Mouse (Mus musculus) neural tube, embryonic 14.5 days (tissue): ENCODE results near the gene Shisa5. TPM values are rescaled to one million over a fixed set of nuclear protein-coding genes. Genes with fewer than 3 reads are reported as not detected.
A peak's percentile ranks its signal among the peaks of the same experiment; 100 is the strongest.

Experiments
- ATAC-seq: fragments of 200-750 bp; cut with Nextera tagmentation; 2 replicates; pipeline ENCODE4 v1.8.0; 2017; ENCODE audit warnings: low read depth, mild to moderate bottlenecking, moderate TSS enrichment, moderate library complexity
- H3K27ac ChIP-seq: fragments of 300-500 bp; sonication (generic); 2 replicates; pipeline ENCODE4 v1.5.1; 2014; ENCODE audit warnings: low read depth, mild to moderate bottlenecking, control low read depth, low read length, moderate library complexity, mixed read lengths
- H3K27me3 ChIP-seq: fragments of 300-500 bp; sonication (generic); 2 replicates; pipeline ENCODE4 v1.6.1; 2014; ENCODE audit warnings: low read length; ENCODE audit not compliant: control insufficient read depth, insufficient read depth
- H3K36me3 ChIP-seq: fragments of 300-500 bp; sonication (generic); 2 replicates; pipeline ENCODE4 v1.6.1; 2014; ENCODE audit warnings: low read length, mixed read lengths; ENCODE audit not compliant: control insufficient read depth, insufficient read depth
- H3K4me1 ChIP-seq: fragments of 300-500 bp; sonication (generic); 2 replicates; pipeline ENCODE4 v1.6.1; 2014; ENCODE audit warnings: low read length; ENCODE audit not compliant: control insufficient read depth, insufficient read depth
- H3K4me2 ChIP-seq: fragments of 300-500 bp; sonication (generic); 2 replicates; pipeline ENCODE4 v1.6.1; 2014; ENCODE audit warnings: mild to moderate bottlenecking, low read depth, low read length, control low read depth
- H3K4me3 ChIP-seq: fragments of 300-500 bp; sonication (generic); 2 replicates; pipeline ENCODE4 v1.5.1; 2014; ENCODE audit warnings: low read depth, low read length, control low read depth, mixed read lengths
- H3K9ac ChIP-seq: fragments of 300-500 bp; sonication (generic); replicated peaks from 2 replicates; pipeline ENCODE4 v1.6.1; 2014; ENCODE audit warnings: low read depth, mild to moderate bottlenecking, control low read depth, low read length, mixed read lengths
- H3K9me3 ChIP-seq: fragments of 300-500 bp; sonication (generic); 2 replicates; pipeline ENCODE4 v1.6.1; 2016; ENCODE audit warnings: low read length; ENCODE audit not compliant: control insufficient read depth
- WGBS: fragments of 180-500 bp; shearing (Covaris S2); extraction: QIAGEN DNeasy Blood & Tissue Kit; methylation state at CpG from one replicate; pipeline ENCODE4 v1.1.7; 2014; 5-methylcytosine and 5-hydroxymethylcytosine counted together
- polyA plus RNA-seq: library from polyadenylated mRNA; unstranded; fragments of >200 nt; fragmentation: Nextera tagmentation; extraction: Ambion mirVana; gene quantifications from 2 replicates; pipeline ENCODE4 v1.2.1, GENCODE M21; 2014

Gene Shisa5
- polyA plus RNA-seq, 1 experiment from 2014 or later = 55.4 TPM

DNA sequence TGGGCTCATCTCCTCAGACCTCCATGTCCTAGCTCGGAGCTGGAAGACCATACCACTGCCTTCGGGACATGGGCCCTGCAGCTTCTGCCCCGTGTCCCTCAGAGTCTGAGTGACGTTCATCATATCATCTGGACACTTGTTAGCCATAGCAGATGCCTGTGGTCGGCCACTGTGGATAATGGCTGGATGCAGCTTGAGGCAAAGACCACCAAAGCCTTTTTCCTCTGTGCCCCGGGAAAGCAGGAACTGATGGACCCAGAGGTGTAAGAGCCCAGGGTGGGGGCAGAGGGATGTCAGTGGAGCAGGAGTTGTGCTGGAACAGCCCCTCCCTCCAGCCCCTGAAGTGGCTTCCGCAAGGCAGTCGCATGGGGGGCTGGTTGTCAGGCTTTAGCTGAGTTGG is 6.7 kb upstream of the Shisa5 start:
- H3K4me1 ChIP-seq = no peaks in the 10 kb centered on the region
- H3K4me3 ChIP-seq = no peak overlapping the region
- no peaks in the 10 kb centered on the region for H3K27me3 ChIP-seq
- ATAC-seq = no peak
- 82% methylated on average over 8 of the region's 8 CpGs for WGBS
- H3K9me3 ChIP-seq = no peaks in the 10 kb centered on the region
- H3K36me3 ChIP-seq = peaks cover 3% of the 10 kb centered on the region; the same call in 1 of the 2 replicates
- H3K4me2 ChIP-seq = no peak overlapping the region
- H3K9ac ChIP-seq = no peak overlapping the region
- no peak overlapping the region for H3K27ac ChIP-seq

DNA sequence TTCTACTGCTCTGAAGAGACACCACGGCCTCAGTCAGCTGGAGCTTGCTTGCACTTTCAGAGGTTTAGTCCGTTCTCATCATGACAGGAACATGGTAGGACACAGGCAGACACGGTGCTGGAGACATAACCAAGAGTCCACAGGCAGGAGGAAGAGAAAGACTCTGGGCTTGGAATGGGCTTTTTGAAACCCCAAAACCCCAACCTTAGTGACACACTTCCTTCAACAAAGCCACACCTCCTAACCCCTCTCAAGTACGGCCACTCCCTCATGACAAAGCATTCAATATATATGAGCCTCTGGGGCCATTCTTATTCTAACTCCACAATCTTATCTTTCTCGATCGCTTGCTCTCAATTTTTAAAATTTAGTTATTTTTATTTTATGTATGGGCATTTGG is 5.9 kb upstream of the Shisa5 start:
- Histone ChIP-seq H3K36me3 (peaks cover 3% of the 10 kb centered on the region; the same call in 1 of the 2 replicates), H3K27me3 (no peaks in the 10 kb centered on the region), H3K4me1 (no peaks in the 10 kb centered on the region), H3K4me2 (no peak overlapping the region), H3K4me3 (no peak overlapping the region), H3K9me3 (no peaks in the 10 kb centered on the region), H3K27ac (no peak overlapping the region), H3K9ac (no peak overlapping the region)
- no peak for ATAC-seq
- WGBS = 87% methylated on average over 6 of the region's 6 CpGs

DNA sequence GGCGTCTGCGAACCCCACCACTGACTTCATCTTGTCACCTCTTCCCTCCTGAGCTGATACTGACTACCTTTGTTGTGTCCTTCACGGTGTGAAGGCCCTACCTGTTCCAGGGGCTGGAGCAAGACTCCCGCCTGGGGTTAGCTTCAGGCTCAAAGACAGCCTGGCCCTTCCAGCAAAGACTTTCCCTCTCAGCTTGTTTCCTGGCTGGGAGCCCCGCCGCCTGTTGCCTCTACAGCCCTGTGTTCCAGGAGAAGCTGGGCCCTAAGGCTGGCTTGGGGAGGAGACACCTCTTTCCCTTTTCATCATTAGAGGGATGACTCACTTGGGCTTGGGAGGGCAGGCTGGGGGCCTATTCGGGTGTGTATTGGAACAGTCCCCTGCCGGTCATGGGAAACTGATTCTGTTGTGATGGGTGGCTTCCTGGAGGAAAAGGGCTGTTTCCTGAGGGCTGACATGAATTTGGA is 568 bp downstream of the Shisa5 start:
- WGBS = 14% methylated on average over 8 of the region's 8 CpGs

GRCm38 (mm10) chr9:109039681-109040080 is 1.3 kb downstream of the Shisa5 start:
- H3K9ac ChIP-seq = no peak overlapping the region
- no peak overlapping the region for H3K4me3 ChIP-seq
- H3K4me1 ChIP-seq = 0 out of 2 replicates have a peak, but pooled peaks cover 5% of the 10 kb centered on the region
- ATAC-seq = no peak
- H3K4me2 ChIP-seq = no peak overlapping the region
- H3K27me3 ChIP-seq = no peaks in the 10 kb centered on the region
- no peaks in the 10 kb centered on the region for H3K36me3 ChIP-seq
- 91% methylated on average over 4 of the region's 4 CpGs for WGBS
- no peaks in the 10 kb centered on the region for H3K9me3 ChIP-seq
- H3K27ac ChIP-seq = no peak overlapping the region

More for the DNA sequence above, 568 bp downstream of the Shisa5 start:
- Histone ChIP-seq H3K4me2 (peak overlapping the region; percentile 76), H3K9me3 (no peaks in the 10 kb centered on the region), H3K36me3 (no peaks in the 10 kb centered on the region), H3K9ac (peak overlapping the region; percentile 56), H3K27ac (no peak overlapping the region), H3K4me3 (peak overlapping the region; percentile 52), H3K27me3 (no peaks in the 10 kb centered on the region), H3K4me1 (0 out of 2 replicates have a peak, but pooled peaks cover 5% of the 10 kb centered on the region)
- peak; percentile 41 for ATAC-seq

DNA sequence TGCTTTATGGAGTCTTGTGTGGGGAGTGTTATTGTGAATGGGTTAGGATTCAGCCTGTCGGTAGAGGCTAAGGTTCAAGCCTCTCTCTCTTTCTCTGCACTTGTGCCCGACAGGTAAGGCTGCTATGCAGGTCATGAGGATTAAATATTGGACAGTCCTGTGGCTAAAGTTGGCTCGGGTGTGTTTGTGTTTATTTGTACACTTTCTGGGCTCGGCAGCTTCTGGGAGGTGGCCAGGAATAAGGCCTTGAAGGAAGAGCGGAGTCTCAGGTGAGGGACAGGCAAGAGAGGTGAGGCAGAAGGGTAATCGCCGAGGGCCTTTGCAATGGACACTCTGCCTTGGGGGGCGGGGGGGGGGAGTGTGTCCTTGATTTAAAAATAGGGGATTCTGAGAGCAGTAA is 1.9 kb downstream of the Shisa5 start:
- H3K4me2 ChIP-seq = no peak overlapping the region
- no peak overlapping the region for H3K9ac ChIP-seq
- H3K9me3 ChIP-seq = no peaks in the 10 kb centered on the region
- 0 out of 2 replicates have a peak, but pooled peaks cover 5% of the 10 kb centered on the region for H3K4me1 ChIP-seq
- no peaks in the 10 kb centered on the region for H3K36me3 ChIP-seq
- H3K27me3 ChIP-seq = no peaks in the 10 kb centered on the region
- no peak for ATAC-seq
- no peak overlapping the region for H3K27ac ChIP-seq
- WGBS = 91% methylated on average over 8 of the region's 8 CpGs
- H3K4me3 ChIP-seq = no peak overlapping the region

DNA sequence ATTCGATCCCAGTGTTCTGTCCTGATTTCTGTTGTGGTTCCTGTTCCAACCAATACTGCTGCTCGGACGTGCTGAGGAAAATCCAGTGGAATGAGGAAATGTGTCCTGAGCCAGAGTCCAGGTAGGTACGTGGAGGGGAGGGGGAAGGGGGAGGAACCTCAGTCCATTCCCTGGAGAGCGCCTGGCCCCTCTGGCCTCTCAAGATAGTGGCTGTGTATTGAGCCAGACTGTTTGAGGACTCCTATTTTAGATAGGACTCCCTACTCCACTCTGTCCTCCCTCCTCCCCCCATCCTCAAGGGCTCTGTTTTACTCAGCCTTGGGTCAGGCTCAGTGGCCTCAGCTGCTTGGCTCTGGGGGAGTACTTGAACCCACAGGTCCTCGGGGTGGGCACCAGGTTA is 2.5 kb downstream of the Shisa5 start:
- 78% methylated on average over 6 of the region's 6 CpGs for WGBS
- no peaks in the 10 kb centered on the region for H3K9me3 ChIP-seq
- H3K27me3 ChIP-seq = no peaks in the 10 kb centered on the region
- ATAC-seq = no peak
- H3K36me3 ChIP-seq = no peaks in the 10 kb centered on the region
- no peak overlapping the region for H3K27ac ChIP-seq
- H3K4me2 ChIP-seq = no peak overlapping the region
- 0 out of 2 replicates have a peak, but pooled peaks cover 5% of the 10 kb centered on the region for H3K4me1 ChIP-seq
- no peak overlapping the region for H3K9ac ChIP-seq
- H3K4me3 ChIP-seq = no peak overlapping the region

- ATAC-seq = no peak
- H3K27ac ChIP-seq = no peak overlapping the region
- WGBS = 73% methylated on average over 7 of the region's 7 CpGs
Observed at GRCm38 (mm10) chr9:109041351-109041750, 3.0 kb downstream of the Shisa5 start.

GRCm38 (mm10) chr9:109046306-109046705 is 7.9 kb downstream of the Shisa5 start:
- 35% methylated on average over 5 of the region's 5 CpGs for WGBS
- H3K9me3 ChIP-seq = no peaks in the 10 kb centered on the region
- no peak overlapping the region for H3K4me2 ChIP-seq
- no peaks in the 10 kb centered on the region for H3K4me1 ChIP-seq
- H3K27me3 ChIP-seq = no peaks in the 10 kb centered on the region
- H3K4me3 ChIP-seq = no peak overlapping the region
- H3K36me3 ChIP-seq = no peaks in the 10 kb centered on the region
- H3K27ac ChIP-seq = no peak overlapping the region
- no peak overlapping the region for H3K9ac ChIP-seq
- ATAC-seq = no peak

More at GRCm38 (mm10) chr9:109041351-109041750, 3.0 kb downstream of the Shisa5 start:
- Histone ChIP-seq H3K4me3 (no peak overlapping the region), H3K27me3 (no peaks in the 10 kb centered on the region), H3K4me1 (0 out of 2 replicates have a peak, but pooled peaks cover 5% of the 10 kb centered on the region), H3K36me3 (no peaks in the 10 kb centered on the region), H3K9ac (no peak overlapping the region), H3K9me3 (no peaks in the 10 kb centered on the region), H3K4me2 (no peak overlapping the region)

DNA sequence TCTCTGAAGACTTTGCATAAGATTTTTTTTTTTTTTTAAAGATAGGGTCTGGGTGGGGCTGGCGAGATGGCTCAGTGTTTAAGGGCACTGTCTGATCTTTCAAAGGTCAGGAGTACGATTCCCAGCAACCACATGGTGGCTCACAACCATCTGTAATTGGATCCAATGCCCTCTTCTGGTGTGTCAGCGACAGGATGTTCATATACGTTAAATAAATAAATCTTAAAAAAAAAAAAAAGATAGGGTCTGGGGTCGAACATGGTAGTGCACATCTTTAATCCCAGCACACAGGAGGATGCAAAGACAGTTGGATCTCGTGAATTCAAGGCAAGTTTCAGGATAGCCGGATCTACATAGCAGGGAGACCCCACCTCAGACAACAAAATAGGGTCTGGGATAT is 11.0 kb downstream of the Shisa5 start:
- no peaks in the 10 kb centered on the region for H3K27me3 ChIP-seq
- no peak overlapping the region for H3K4me2 ChIP-seq
- 0 out of 2 replicates have a peak, but pooled peaks cover 1% of the 10 kb centered on the region for H3K4me1 ChIP-seq
- H3K36me3 ChIP-seq = no peaks in the 10 kb centered on the region
- no peak overlapping the region for H3K4me3 ChIP-seq
- H3K9me3 ChIP-seq = no peaks in the 10 kb centered on the region
- no peak overlapping the region for H3K27ac ChIP-seq
- H3K9ac ChIP-seq = no peak overlapping the region
- no peak for ATAC-seq
- WGBS = 87% methylated on average over 7 of the region's 7 CpGs
